Mouse (Mus musculus): ENCODE data around the gene Rbm31y. TPM values are rescaled to one million over a fixed set of nuclear protein-coding genes. Genes with fewer than 3 reads are reported as not detected.

Rbm31y gene
- polyA plus RNA-seq (2012; rRNA removed): not detected in 2 replicates

GRCm38 (mm10) chrY:17400461-17400860, at the start of gene Rbm31y:
Gene Rbm31y, plus strand, starts transcription at chrY:17400761.

